Mouse (Mus musculus): ENCODE measurements around the gene Fance.

GRCm38 (mm10) chr17:28271537-28272266 lies 41.6 kb upstream of the Fance start:
- TF ChIP-seq CTCF (IDR thresholded peaks at IDR 0.05; ENCODE audit: low read depth) (no peak), EP300 (IDR thresholded peaks at IDR 0.05; ENCODE audit: low read depth) (no peak)
